Mouse (Mus musculus): ENCODE results near the gene Ddx39b. TPM values are rescaled to one million over a fixed set of nuclear protein-coding genes. Genes with fewer than 3 reads are reported as not detected.
A peak's percentile ranks its signal among the peaks of the same experiment; 100 is the strongest.

Ddx39b gene
- total and polyA plus RNA-seq, 3 experiments = 208 to 411 (median 242) TPM

GRCm38 (mm10) chr17:35200398-35200797, 41.1 kb upstream of the Ddx39b start (continued):
- no peak; the same call in 1 of the 2 replicates for TF ChIP-seq CHD2 (IDR thresholded peaks at IDR 0.05; ENCODE audit: low read length)
- TF ChIP-seq USF1 (IDR thresholded peaks at IDR 0.05; ENCODE audit: low read depth, low read length) = no peak
- TF ChIP-seq PAX5 (IDR thresholded peaks at IDR 0.05; ENCODE audit: low read length) = no peak
- TF ChIP-seq ETS1 (conservative IDR thresholded peaks at IDR 0.05; ENCODE audit: low read depth, low read length) = peak; percentile 84
- TF ChIP-seq MEF2A (IDR thresholded peaks at IDR 0.05; ENCODE audit: borderline replicate concordance, low read depth, low read length) = peak; percentile 60
- TF ChIP-seq SIN3A (IDR thresholded peaks at IDR 0.05; ENCODE audit: low read length) = 0 out of 2 replicates have a peak, but pooled peaks have one; percentile 61
- TF ChIP-seq USF2 (conservative IDR thresholded peaks at IDR 0.05; ENCODE audit: low read depth, low read length) = no peak
- no peak for TF ChIP-seq UBTF (IDR thresholded peaks at IDR 0.05; ENCODE audit: low read depth, low read length)
- no peak for TF ChIP-seq GABPA (IDR thresholded peaks at IDR 0.05; ENCODE audit: insufficient replicate concordance, low read depth, low read length)
- TF ChIP-seq NRF1 (IDR thresholded peaks at IDR 0.05; ENCODE audit: low read depth, low read length) = no peak
- TF ChIP-seq BHLHE40 (IDR thresholded peaks at IDR 0.05; ENCODE audit: low read depth, low read length) = peak; percentile 98
- TF ChIP-seq SMC3 (IDR thresholded peaks at IDR 0.05; ENCODE audit: low read depth, low read length) = no peak; the same call in none of the 2 replicates
- TF ChIP-seq CHD1 (IDR thresholded peaks at IDR 0.05; ENCODE audit: low read depth, low read length) = no peak
- TF ChIP-seq TCF12 (IDR thresholded peaks at IDR 0.05; ENCODE audit: low read depth, low read length) = peak; percentile 70; the same call in 1 of the 2 replicates

- Histone ChIP-seq H3K27me3 (replicated peaks) (no peaks in the 10 kb centered on the region), H3K4me3 (replicated peaks in 1 of 3; ENCODE audit: low read depth in 2 of 3, low read length in 2 of 3, poor library complexity in 1 of 3) (peak overlapping the region; percentile 68 to 92 (median 73)), H3K9me3 (replicated peaks; ENCODE audit: low read length) (no peaks in the 10 kb centered on the region), H3K9ac (ENCODE audit: insufficient read depth, low read depth) (peak overlapping the region; percentile 83), H3K79me2 (replicated peaks; ENCODE audit: control insufficient read depth, extremely low read depth, insufficient read depth, poor library complexity, severe bottlenecking) (peaks cover 28% of the 10 kb centered on the region), H3K36me3 (replicated peaks in 1 of 2; ENCODE audit: control insufficient read depth in 1 of 2, insufficient read depth in 1 of 2, low read length in 1 of 2) (peaks cover 3 to 15% of the 10 kb centered on the region in 2 experiments), H3K27ac (ENCODE audit: insufficient read depth, low read depth) (peak overlapping the region; percentile 78), H3K4me2 (ENCODE audit: insufficient read depth, low read depth, poor library complexity, severe bottlenecking) (peak overlapping the region; percentile 95), H3K4me1 (ENCODE audit: control insufficient read depth in 1 of 2, insufficient read depth in 2 of 2) (peaks cover 17 to 60% of the 10 kb centered on the region in 2 experiments; a peak in 3 of 4 replicates)
- no peak for DNase-seq (ENCODE audit: extremely low read depth)
- dilution Hi-C loops (cut with MboI; ENCODE audit: extremely low pct_ligation_motif_present, extremely low pct_unique_long_range_greater_than_20kb, low sequenced_read_pairs) (no loop called here), in situ Hi-C loops (cut with MboI; ENCODE audit: low pct_ligation_motif_present, low pct_unique_long_range_greater_than_20kb, low sequenced_read_pairs) (no loop called here)
- TF ChIP-seq HCFC1 (IDR thresholded peaks at IDR 0.05; ENCODE audit: low read depth, low read length) = no peak
- TF ChIP-seq CHD1 (IDR thresholded peaks at IDR 0.05; ENCODE audit: low read depth, low read length) = 0 out of 2 replicates have a peak, but pooled peaks have one; percentile 25
- TF ChIP-seq JUND (conservative IDR thresholded peaks at IDR 0.05; ENCODE audit: low read depth, low read length) = no peak
- peak; percentile 69 for TF ChIP-seq MXI1 (IDR thresholded peaks at IDR 0.05; ENCODE audit: low read depth, low read length)
- no peak for TF ChIP-seq MAZ (IDR thresholded peaks at IDR 0.05; ENCODE audit: low read depth, low read length)
- TF ChIP-seq MAX (IDR thresholded peaks at IDR 0.05; ENCODE audit: low read length) = peak; percentile 47; the same call in 1 of the 2 replicates
- TF ChIP-seq MEF2A (IDR thresholded peaks at IDR 0.05; ENCODE audit: borderline replicate concordance, low read depth, low read length) = peak; percentile 19; the same call in 1 of the 2 replicates
Measured at GRCm38 (mm10) chr17:35201128-35201527, 40.4 kb upstream of the Ddx39b start.

Measured in CH12.LX (cell line).